30 mouse cellular contexts compared by ENCODE assay signal in genomic region chr6:30416126-30416525, GRCm38 (mm10). TPM values are rescaled to one million over a fixed set of nuclear protein-coding genes. Genes with fewer than 3 reads are reported as not detected.
A peak's percentile ranks its signal among the peaks of the same experiment; 100 is the strongest.
DNase-seq lines count a peak whose midpoint lies in the region; ATAC-seq and TF ChIP-seq lines count a peak whose summit lies in the region.
"Had no signal": no experiment of that assay in that cellular context is flagged by ENCODE, and none has a peak within 500 bp of the region (broad histone marks: within the 10 kb centered on the region; RNA-seq: fewer than 3 reads in every experiment).

No protein-coding gene starts in this region.

- H3K36me3 ChIP-seq in midbrain, postnatal 0 days (ENCODE audit: insufficient read depth, low read length) = no peaks in the 10 kb centered on the region
- peaks cover 2% of the 10 kb centered on the region; the same call in 1 of the 2 replicates for H3K36me3 ChIP-seq in midbrain, embryonic 15.5 days (replicated peaks)
- peaks cover 0 to 4% of the 10 kb centered on the region in 2 experiments; a peak in 2 of 4 replicates for H3K36me3 ChIP-seq in MEL (ENCODE audit: control insufficient read depth in 1 of 2, insufficient read depth in 2 of 2, low read length in 2 of 2)

- no peak for TF ChIP-seq RAD21 in MEL (IDR thresholded peaks at IDR 0.05; ENCODE audit: low read depth, low read length)

- no peak overlapping the region for H3K9ac ChIP-seq in midbrain, postnatal 0 days (replicated peaks; ENCODE audit: low read length, poor library complexity, severe bottlenecking)
- H3K9ac ChIP-seq in midbrain, embryonic 15.5 days = no peak overlapping the region
- H3K9ac ChIP-seq in MEL (ENCODE audit: control insufficient read depth, low read depth, low read length, poor library complexity, severe bottlenecking) = no peak overlapping the region
- H3K9ac ChIP-seq: embryonic facial prominence, embryonic 13.5 days; heart, embryonic 15.5 days; hindbrain, embryonic 12.5 days; intestine, embryonic 15.5 days; limb, embryonic 12.5 days; midbrain, embryonic 13.5 days; neural tube, embryonic 15.5 days had no signal

- no peak for ATAC-seq in midbrain, postnatal 0 days (ENCODE audit: low FRiP score)
- no peak for ATAC-seq in midbrain, embryonic 15.5 days (replicated peaks)
- ATAC-seq: forebrain, embryonic 16.5 days; hindbrain, postnatal 0 days; intestine, embryonic 15.5 days; midbrain, embryonic 13.5 days had no signal

- 100% methylated on average over 2 of the region's 2 CpGs for WGBS in midbrain, postnatal 0 days
- WGBS in midbrain, embryonic 15.5 days = 89% methylated on average over 2 of the region's 2 CpGs

- H3K9me3 ChIP-seq in midbrain, postnatal 0 days (ENCODE audit: low read length) = no peaks in the 10 kb centered on the region
- H3K9me3 ChIP-seq in midbrain, embryonic 15.5 days = no peaks in the 10 kb centered on the region
- H3K9me3 ChIP-seq in MEL (replicated peaks; ENCODE audit: insufficient read depth, low read length) = no peaks in the 10 kb centered on the region
- H3K9me3 ChIP-seq: embryonic facial prominence, embryonic 13.5 days; heart, embryonic 15.5 days; hindbrain, embryonic 12.5 days; intestine, embryonic 15.5 days; limb, embryonic 12.5 days; midbrain, embryonic 13.5 days; neural tube, embryonic 15.5 days had no signal

- H3K27me3 ChIP-seq in midbrain, postnatal 0 days (ENCODE audit: insufficient read depth, low read length) = no peaks in the 10 kb centered on the region
- no peaks in the 10 kb centered on the region for H3K27me3 ChIP-seq in midbrain, embryonic 15.5 days (replicated peaks)
- H3K27me3 ChIP-seq in MEL (ENCODE audit: control insufficient read depth in 1 of 2, insufficient read depth in 2 of 2, low read length in 2 of 2) = no peaks in the 10 kb centered on the region
- H3K27me3 ChIP-seq: CH12.LX; embryonic facial prominence, embryonic 13.5 days; heart, embryonic 15.5 days; hindbrain, embryonic 12.5 days; intestine, embryonic 15.5 days; limb, embryonic 12.5 days; midbrain, embryonic 13.5 days; neural tube, embryonic 15.5 days had no signal

- H3K79me2 ChIP-seq in MEL (ENCODE audit: control insufficient read depth, insufficient read depth, low read length, poor library complexity) = no peaks in the 10 kb centered on the region

- H3K27ac ChIP-seq in layer of hippocampus, adult 2 months = no peak overlapping the region
- no peak overlapping the region for H3K27ac ChIP-seq in midbrain, postnatal 0 days (ENCODE audit: low read depth, low read length)
- H3K27ac ChIP-seq in midbrain, embryonic 15.5 days = no peak overlapping the region
- no peak overlapping the region for H3K27ac ChIP-seq in MEL (ENCODE audit: control insufficient read depth, low read depth, low read length)
- H3K27ac ChIP-seq: embryonic facial prominence, embryonic 13.5 days; heart, embryonic 15.5 days; hindbrain, embryonic 12.5 days; hindbrain, postnatal 0 days; intestine, embryonic 15.5 days; left cerebral cortex, adult 2 months; limb, embryonic 12.5 days; midbrain, embryonic 13.5 days; neural tube, embryonic 15.5 days had no signal

- H3K4me2 ChIP-seq in midbrain, postnatal 0 days (ENCODE audit: low read depth, low read length, poor library complexity, severe bottlenecking) = no peak overlapping the region
- H3K4me2 ChIP-seq in midbrain, embryonic 15.5 days = no peak overlapping the region
- H3K4me2 ChIP-seq: embryonic facial prominence, embryonic 13.5 days; heart, embryonic 15.5 days; hindbrain, embryonic 12.5 days; intestine, embryonic 15.5 days; limb, embryonic 12.5 days; midbrain, embryonic 13.5 days; neural tube, embryonic 15.5 days had no signal

- H3K4me1 ChIP-seq in midbrain, postnatal 0 days (ENCODE audit: insufficient read depth, low read length) = no peaks in the 10 kb centered on the region
- no peaks in the 10 kb centered on the region for H3K4me1 ChIP-seq in midbrain, embryonic 15.5 days
- H3K4me1 ChIP-seq in MEL (ENCODE audit: control insufficient read depth in 1 of 2, insufficient read depth in 2 of 2, low read length in 2 of 2) = no peaks in the 10 kb centered on the region
- H3K4me1 ChIP-seq: embryonic facial prominence, embryonic 13.5 days; heart, embryonic 15.5 days; hindbrain, embryonic 12.5 days; intestine, embryonic 15.5 days; limb, embryonic 12.5 days; midbrain, embryonic 13.5 days; neural tube, embryonic 15.5 days had no signal

- DNase-seq in layer of hippocampus, adult 2 months (ENCODE audit: low spot score in 2 of 2) = no peak
- no peak for DNase-seq in layer of hippocampus, adult 18-20 months (ENCODE audit: low spot score in 2 of 2)
- no peak for DNase-seq in midbrain, postnatal 0 days (ENCODE audit: low spot score)
- no peak for DNase-seq in MEL (ENCODE audit: low read depth, low spot score)
- DNase-seq in right cerebral cortex, adult 18-20 months = no peak
- DNase-seq in left cerebral cortex, adult 11 months (ENCODE audit: low spot score) = no peak
- DNase-seq: adrenal gland, postnatal 25 days; B cell, adult 2 months; cerebellum, adult 11-12 months; cerebellum, adult 9-11 months; heart, postnatal 36 days; kidney, adult 8-10 months; kidney, postnatal 10 days; lung, adult 2 months; lung, postnatal 36 days; spleen, adult 18-20 months; thymus, adult 18-20 months; thymus, postnatal 36 days had no signal

- no peak for TF ChIP-seq POLR2A in MEL (IDR thresholded peaks at IDR 0.05; ENCODE audit: control insufficient read depth in 1 of 2, insufficient read depth in 1 of 2, low read depth in 1 of 2, low read length in 2 of 2, poor library complexity in 1 of 2)

- TF ChIP-seq CTCF in layer of hippocampus, adult 2 months (conservative IDR thresholded peaks at IDR 0.05) = peak; percentile 41
- peak; percentile 15; the same call in 1 of the 2 replicates for TF ChIP-seq CTCF in midbrain, postnatal 0 days (IDR thresholded peaks at IDR 0.05)
- peak in 1 of 3 experiments; percentile 19; a peak in 1 of 6 replicates for TF ChIP-seq CTCF in MEL (IDR thresholded peaks at IDR 0.05 in 2 of 3, conservative IDR thresholded peaks at IDR 0.05 in 1 of 3; ENCODE audit: control insufficient read depth in 1 of 3, insufficient read depth in 1 of 3, low read depth in 2 of 3, low read length in 3 of 3, poor library complexity in 1 of 3, severe bottlenecking in 1 of 3)

- no peak overlapping the region for H3K4me3 ChIP-seq in layer of hippocampus, adult 2 months
- no peak overlapping the region for H3K4me3 ChIP-seq in midbrain, postnatal 0 days (ENCODE audit: low read depth, low read length)
- no peak overlapping the region for H3K4me3 ChIP-seq in midbrain, embryonic 15.5 days
- no peak overlapping the region for H3K4me3 ChIP-seq in MEL (ENCODE audit: control insufficient read depth in 1 of 2, insufficient read depth in 1 of 2, low read depth in 2 of 2, low read length in 2 of 2)
- H3K4me3 ChIP-seq: embryonic facial prominence, embryonic 13.5 days; heart, embryonic 15.5 days; hindbrain, embryonic 12.5 days; intestine, embryonic 15.5 days; left cerebral cortex, adult 2 months; limb, embryonic 12.5 days; midbrain, embryonic 13.5 days; neural tube, embryonic 15.5 days had no signal

- no peak for TF ChIP-seq EP300 in MEL (IDR thresholded peaks at IDR 0.05; ENCODE audit: low read depth in 1 of 2, low read length in 2 of 2)

TF ChIP-seq in MEL, 35 proteins besides CTCF, POLR2A, EP300 and RAD21:
- peak; percentile 20; the same call in 1 of the 2 replicates for TF ChIP-seq SMC3 (IDR thresholded peaks at IDR 0.05; ENCODE audit: low read depth, low read length)
- no peak for TF ChIP-seq E2F4 (IDR thresholded peaks at IDR 0.05; ENCODE audit: borderline replicate concordance, low read depth, low read length)

RNA-seq across cellular contexts. Expression of gene Klhdc10, which starts 14.5 kb away (rescaled TPM):
- total RNA-seq in layer of hippocampus, adult 2 months (2021) = 10 to 100 TPM; 88.8 to 96.1 TPM
- 10 to 100 TPM; 85.1 to 93.9 TPM for total RNA-seq in layer of hippocampus, adult 18-20 months (2021)
- 116 and 139 TPM in 2 replicates for total RNA-seq in midbrain, postnatal 0 days (2014; rRNA removed)
- polyA plus RNA-seq in midbrain, postnatal 0 days (2015; fragmentation: Nextera tagmentation; extraction: Ambion mirVana) = 23.8 and 28.5 TPM in 2 replicates
- 42.3 and 44.7 TPM in 2 replicates for polyA plus RNA-seq in midbrain, embryonic 15.5 days (2015; fragmentation: Nextera tagmentation; extraction: Ambion mirVana)
- total RNA-seq in MEL (2012; rRNA removed) = 35.0 and 37.3 TPM in 2 replicates
- 10 to 100 TPM in 1 of 2 experiments, not detected in 1; 40.8 TPM for polyA plus RNA-seq in MEL (2012; ENCODE audit: insufficient read depth in 1 of 2, insufficient read length in 2 of 2, low read depth in 1 of 2, low replicate concordance in 2 of 2, missing spikeins in 1 of 2)

RNA-seq across cellular contexts. Expression of gene Zc3hc1, which starts 25.3 kb away (rescaled TPM):
- total RNA-seq in layer of hippocampus, adult 2 months (2021) = 10 to 100 TPM; 23.7 to 25.1 TPM
- 10 to 100 TPM; 23.8 to 26.5 TPM for total RNA-seq in layer of hippocampus, adult 18-20 months (2021)
- 43.2 and 53.9 TPM in 2 replicates for total RNA-seq in midbrain, postnatal 0 days (2014; rRNA removed)
- polyA plus RNA-seq in midbrain, postnatal 0 days (2015; fragmentation: Nextera tagmentation; extraction: Ambion mirVana) = 61.9 and 63.3 TPM in 2 replicates
- 68.6 and 70.8 TPM in 2 replicates for polyA plus RNA-seq in midbrain, embryonic 15.5 days (2015; fragmentation: Nextera tagmentation; extraction: Ambion mirVana)
- 54.7 and 59.8 TPM in 2 replicates for total RNA-seq in MEL (2012; rRNA removed)
- polyA plus RNA-seq in MEL (2012; ENCODE audit: insufficient read depth in 1 of 2, insufficient read length in 2 of 2, low read depth in 1 of 2, low replicate concordance in 2 of 2, missing spikeins in 1 of 2) = 10 to 100 TPM in 1 of 2 experiments, not detected in 1; 87.7 TPM
